Mouse (Mus musculus): ENCODE results near the gene Parg. TPM values are rescaled to one million over a fixed set of nuclear protein-coding genes. Genes with fewer than 3 reads are reported as not detected.

The Parg gene
- polyA plus RNA-seq, 1 experiment from 2014 or later, result 25.0 TPM

Other genes with a start within 250 kb of the Parg start
- gene Galnt15, start 173.0 kb upstream of the Parg start, polyA plus RNA-seq (2015; fragmentation: Nextera tagmentation; extraction: Ambion mirVana), result 0.30 and 0.51 TPM in 2 replicates
- gene Oxnad1, start 116.6 kb upstream of the Parg start, polyA plus RNA-seq (2015; fragmentation: Nextera tagmentation; extraction: Ambion mirVana), result 44.4 and 51.6 TPM in 2 replicates
- gene Dph3, start 116.2 kb upstream of the Parg start, polyA plus RNA-seq (2015; fragmentation: Nextera tagmentation; extraction: Ambion mirVana), result 71.6 and 73.3 TPM in 2 replicates
- gene Msmb, start 59.9 kb upstream of the Parg start, polyA plus RNA-seq (2015; fragmentation: Nextera tagmentation; extraction: Ambion mirVana), result not detected in 2 replicates
- gene Ncoa4, start 42.1 kb upstream of the Parg start, polyA plus RNA-seq (2015; fragmentation: Nextera tagmentation; extraction: Ambion mirVana), result 123 and 130 TPM in 2 replicates
- gene Timm23, start 51 bp upstream of the Parg start, polyA plus RNA-seq (2015; fragmentation: Nextera tagmentation; extraction: Ambion mirVana), result 274 and 354 TPM in 2 replicates
- gene Ogdhl, start 120.1 kb downstream of the Parg start, polyA plus RNA-seq (2015; fragmentation: Nextera tagmentation; extraction: Ambion mirVana), result 10.3 and 12.3 TPM in 2 replicates
- gene 1700024G13Rik, start 186.4 kb downstream of the Parg start, polyA plus RNA-seq (2015; fragmentation: Nextera tagmentation; extraction: Ambion mirVana), result 0.17 and 0.30 TPM in 2 replicates